Mouse (Mus musculus) cerebellum, adult 9-11 months (tissue): ENCODE data around the gene Hivep3.

ENCODE experiments used
- DNase-seq: peaks from one replicate; pipeline ENCODE4 v3.0.0; 2022

Hivep3 gene

DNA sequence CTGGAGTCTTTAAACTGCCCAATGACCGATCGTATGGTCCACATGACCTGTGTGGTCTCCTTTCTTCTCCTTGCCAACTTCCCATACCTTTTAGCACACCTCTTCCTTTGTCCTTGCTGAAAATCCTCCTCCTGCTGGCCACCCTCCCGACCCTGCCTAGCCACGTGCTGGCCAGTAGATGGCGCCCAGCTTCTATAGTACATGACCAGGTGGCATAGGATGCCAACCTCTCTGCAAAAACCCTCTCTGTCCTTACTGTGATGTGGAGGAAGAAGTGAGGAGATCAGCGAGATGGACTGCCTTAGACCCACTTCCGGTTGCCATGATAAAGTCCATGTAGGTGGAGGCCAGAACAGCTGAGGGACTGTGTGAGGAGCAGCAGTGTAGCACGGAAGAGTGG lies 386.7 kb downstream of the Hivep3 start:
- peak; percentile 77 for DNase-seq

- no peak for DNase-seq
Observed at GRCm38 (mm10) chr4:120124656-120125055, 391.1 kb downstream of the Hivep3 start.

DNA sequence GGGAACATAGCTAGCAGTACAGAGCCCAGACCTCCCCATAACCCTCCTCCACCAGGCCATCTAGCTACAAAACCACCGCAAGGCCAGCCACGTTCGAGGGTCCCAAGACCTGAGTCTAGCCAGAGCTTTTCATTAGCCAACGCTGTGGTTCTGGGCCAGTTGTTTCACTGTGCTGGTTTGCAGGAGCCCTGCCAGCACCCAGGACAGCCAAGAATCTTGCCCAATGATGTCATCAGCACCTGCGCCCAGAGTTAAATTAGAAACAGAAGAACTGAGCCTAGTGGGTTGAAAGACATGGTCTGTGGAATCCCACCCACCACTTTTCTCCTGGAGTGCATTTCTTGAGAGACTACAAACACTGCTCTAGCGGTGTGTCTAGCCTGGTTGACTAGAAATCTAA lies 392.5 kb downstream of the Hivep3 start:
- DNase-seq: no peak

GRCm38 (mm10) chr4:120127333-120127732 lies 393.7 kb downstream of the Hivep3 start:
- no peak for DNase-seq

- no peak for DNase-seq
Observed at GRCm38 (mm10) chr4:120128033-120128432, 394.4 kb downstream of the Hivep3 start.

DNA sequence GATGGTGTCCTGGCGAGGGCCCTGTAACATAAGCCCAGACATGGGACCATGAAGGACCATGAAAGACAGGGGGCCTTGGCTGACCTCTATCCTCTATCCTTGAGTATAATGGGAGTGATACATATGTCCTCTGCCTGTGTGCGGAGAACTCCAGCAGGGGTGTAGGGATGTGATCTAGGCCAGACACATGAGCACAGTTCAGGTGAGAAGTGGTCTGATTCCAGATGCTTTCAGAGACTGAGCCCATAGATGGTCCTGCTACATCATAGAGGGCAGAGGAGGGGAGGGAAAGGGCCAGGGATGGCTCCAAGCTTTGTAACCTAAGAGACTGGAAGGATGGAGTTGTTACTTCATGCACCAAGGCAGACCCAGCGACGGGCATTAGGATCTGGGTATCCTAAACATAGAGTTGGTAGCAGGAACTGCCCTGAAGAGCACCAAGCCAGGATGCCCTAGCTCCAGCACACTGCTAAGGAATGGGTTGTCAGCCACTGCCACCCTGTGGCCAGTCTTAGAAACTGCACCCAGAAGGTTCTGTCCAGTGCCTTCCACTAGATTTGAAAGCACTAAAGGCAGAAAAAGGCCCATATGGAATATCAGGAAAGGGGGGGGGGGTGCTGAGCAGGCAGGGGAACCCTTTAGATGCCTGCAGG lies 395.8 kb downstream of the Hivep3 start:
- DNase-seq: peak; percentile 63

GRCm38 (mm10) chr4:120130926-120131325 lies 397.3 kb downstream of the Hivep3 start:
- DNase-seq: no peak

GRCm38 (mm10) chr4:120131441-120132220 lies 398.0 kb downstream of the Hivep3 start:
- DNase-seq: peak; percentile 70

DNA sequence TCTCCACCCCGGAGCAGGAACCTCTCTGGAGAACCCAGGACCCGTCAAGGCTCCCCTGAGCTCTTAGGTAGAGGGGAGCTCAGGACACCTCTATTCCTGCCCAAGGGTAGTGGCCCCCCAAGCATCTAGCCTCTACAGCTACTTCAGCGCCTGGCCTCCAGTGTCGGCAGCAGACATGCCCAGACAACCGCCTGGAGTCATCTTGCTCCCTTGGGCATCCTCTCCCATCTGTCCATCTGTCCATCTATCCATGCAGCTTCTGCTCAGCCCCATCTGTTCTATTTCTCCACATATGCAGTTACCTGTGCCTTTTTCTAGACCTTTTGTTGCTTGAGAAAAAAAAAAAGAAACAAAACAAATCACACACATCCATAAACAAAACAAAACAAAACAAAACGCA lies 400.6 kb downstream of the Hivep3 start:
- DNase-seq: no peak

DNA sequence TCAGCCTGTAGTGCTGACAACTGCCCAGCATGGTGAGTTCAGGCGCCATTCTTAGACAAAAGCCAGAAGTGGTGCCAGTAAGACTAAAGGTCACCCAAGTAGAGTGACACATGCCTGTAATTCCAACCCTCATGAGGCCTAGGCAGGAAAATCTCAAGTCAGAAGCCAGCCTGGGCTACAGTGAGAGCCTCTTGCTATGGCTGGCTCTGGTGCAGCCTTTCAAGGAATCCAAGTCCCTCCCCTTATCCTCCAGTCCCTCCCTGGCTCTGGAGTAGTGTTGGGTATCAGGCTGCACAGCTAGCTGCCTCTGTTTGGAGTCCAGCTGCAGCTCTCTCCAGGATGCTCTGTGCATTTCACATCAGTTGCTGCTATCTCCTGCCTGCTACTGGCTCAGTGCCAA lies 408.2 kb downstream of the Hivep3 start:
- no peak for DNase-seq

- no peak for DNase-seq
Observed at GRCm38 (mm10) chr4:120142905-120143304, 409.3 kb downstream of the Hivep3 start.

- peak; percentile 85 for DNase-seq
Observed at GRCm38 (mm10) chr4:120144343-120144742, 410.8 kb downstream of the Hivep3 start.

DNA sequence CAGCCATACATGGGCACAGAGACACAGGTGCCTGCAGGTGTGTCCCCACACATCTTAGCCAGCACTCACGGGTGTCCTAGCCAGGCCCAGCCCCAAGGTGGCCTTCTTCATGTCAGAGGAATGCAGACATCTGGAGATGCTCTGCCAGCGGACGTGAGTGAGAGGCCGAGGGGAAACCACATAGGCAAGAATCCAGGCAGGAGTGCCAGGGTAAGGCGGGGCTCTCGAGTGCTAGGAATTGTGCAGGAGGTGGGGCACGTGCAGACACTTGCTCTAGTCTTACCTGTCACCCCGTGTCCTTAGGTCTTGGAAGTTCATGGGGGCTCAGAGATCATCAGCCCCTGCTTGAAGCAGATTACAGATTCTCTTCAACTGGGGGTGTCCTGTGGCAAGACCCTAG lies 412.3 kb downstream of the Hivep3 start:
- no peak for DNase-seq

DNA sequence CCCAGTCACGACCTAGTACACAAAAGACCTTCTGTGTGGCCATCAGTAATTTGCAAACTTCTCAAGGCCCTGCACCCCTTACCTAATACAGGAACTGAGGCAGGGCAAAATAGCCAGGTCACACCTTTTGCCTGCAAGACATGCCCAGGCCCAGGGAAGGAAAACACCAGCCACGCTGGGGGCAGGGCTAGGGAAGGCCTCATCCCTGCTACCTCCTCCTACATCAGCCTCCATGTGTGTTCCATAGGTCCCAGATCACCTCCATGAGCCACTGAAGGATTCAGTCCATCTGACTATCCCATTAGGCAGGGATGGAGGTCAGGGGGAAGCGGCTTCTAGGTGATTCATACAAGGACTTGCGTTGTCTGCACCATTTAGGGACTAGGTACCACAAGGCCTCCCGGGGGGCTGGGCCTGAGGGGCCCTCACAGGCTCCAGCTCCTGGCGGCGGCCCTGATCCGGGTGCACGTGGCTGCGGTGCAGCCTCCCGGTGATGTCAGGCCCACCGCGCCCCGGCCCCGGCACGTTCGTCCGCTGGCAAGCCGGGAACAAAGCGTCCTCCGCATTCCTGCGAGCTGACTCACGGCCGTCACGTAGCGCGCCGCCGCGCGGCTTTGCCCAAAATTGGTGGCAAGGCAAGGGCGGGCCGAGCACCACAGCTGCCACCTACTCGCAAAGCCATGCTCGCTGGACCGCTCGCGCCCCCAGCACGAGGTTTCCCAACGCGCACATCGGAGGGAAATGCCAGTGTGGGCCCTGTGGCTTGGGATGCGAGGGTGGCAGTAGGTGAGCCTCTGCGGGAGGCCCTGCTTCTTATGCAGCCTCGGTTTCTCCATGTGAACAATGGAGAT lies 414.9 kb downstream of the Hivep3 start:
- no peak for DNase-seq

DNA sequence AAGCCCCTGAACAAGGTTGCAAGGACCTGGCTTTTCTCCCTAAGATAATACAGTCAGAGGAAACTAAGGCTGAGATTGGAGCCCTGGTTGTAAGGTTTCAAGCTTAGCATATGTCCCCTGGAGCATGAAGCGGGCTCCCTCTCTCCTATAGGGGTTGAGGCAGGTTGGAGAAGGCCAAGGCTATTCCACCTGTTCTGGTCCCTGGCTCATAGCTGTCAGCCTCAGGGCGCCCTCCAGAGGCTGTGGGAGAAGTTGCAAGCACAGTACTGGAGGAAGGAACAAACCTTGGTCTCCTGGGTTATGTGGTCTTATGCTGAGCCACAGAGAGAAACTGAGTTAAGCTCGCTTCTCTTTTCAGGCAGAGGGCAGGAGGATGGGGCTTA lies 415.5 kb downstream of the Hivep3 start:
- no peak for DNase-seq

DNA sequence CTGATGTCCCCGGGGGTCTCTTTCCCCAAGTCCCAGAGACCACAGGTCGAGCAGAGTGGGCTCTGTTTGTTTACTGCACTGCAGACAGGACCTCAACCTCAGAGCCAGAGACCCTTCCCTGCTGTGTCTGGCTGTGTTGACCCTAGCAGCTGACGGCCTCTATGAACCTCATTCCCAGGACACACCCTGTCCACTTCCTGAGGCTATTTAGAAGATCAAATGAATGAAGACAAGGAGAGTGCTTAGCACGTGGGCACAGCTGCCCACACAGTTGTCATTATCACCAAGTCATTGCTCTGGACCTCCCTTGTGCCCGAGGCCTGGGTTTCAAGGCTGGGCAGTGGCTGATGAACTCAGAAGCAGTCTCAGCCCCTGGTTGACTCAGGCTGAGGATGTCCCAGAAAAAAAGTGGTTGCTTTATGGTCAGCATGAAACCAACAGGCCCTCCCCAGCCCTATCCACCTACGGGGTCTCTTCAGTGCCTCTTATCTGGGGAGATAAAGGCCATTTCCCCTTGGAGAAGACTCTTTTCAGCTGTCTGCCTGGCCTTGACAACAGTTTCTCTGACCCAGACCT lies 416.8 kb downstream of the Hivep3 start:
- no peak for DNase-seq

DNA sequence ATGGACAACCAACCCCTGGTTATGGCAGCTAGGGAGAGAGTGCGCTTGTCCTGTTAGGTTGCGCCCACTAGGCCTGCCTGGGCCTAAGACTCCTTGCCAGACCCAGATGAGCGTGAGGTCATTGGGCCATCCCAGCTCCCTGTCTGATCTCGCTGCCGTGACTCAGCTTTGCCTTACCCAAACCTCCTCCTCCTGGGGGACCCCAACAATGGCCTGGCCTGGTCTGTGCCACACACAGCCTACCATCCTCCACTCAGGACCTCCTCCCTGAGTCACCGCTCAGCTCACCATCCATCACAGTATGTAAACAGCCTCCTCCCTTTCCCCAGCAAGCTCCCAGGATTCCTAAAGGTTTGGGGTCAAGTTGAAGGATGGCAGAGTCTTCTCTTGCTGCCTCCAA lies 418.3 kb downstream of the Hivep3 start:
- DNase-seq: no peak

DNA sequence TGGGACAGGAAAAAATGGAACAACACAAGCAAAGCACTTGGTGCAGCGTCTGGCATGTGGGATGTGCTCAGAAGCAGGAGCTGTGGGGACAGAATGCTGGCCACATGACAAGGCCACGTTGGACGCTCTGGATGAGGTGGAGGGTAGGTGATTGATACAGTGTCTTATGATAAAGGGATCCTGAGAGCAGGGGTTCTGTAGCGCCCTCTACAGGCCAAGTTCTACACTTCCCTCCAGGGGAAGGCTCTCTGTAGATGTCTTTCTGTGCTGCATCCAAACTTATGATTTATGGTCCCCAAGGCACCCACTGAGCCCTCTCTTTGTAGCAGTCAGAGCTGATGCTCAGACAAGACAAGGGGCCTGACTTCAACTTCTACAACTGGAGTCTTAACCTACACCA lies 419.1 kb downstream of the Hivep3 start:
- DNase-seq: no peak

DNA sequence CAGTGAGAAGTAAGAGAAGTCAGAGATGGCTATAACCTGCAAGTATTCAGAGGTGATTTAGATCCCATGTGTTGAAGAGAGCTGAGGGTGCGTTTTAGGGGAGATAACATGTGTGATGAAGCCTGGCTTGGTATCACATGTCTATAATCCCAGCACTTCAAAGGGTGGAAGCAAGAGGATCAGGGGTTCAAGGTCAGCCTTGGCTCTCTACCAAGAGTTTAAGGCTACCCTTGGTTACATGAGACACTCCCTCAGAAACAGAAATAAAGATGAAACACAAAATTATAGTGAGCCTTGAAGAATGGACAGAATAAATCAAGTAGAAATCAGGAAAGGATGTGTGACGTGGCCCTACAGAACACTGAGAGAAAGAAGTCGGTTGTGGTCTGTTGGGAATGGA lies 420.2 kb downstream of the Hivep3 start:
- no peak for DNase-seq

- no peak for DNase-seq
Observed at GRCm38 (mm10) chr4:120158714-120159310, 425.2 kb downstream of the Hivep3 start.

DNA sequence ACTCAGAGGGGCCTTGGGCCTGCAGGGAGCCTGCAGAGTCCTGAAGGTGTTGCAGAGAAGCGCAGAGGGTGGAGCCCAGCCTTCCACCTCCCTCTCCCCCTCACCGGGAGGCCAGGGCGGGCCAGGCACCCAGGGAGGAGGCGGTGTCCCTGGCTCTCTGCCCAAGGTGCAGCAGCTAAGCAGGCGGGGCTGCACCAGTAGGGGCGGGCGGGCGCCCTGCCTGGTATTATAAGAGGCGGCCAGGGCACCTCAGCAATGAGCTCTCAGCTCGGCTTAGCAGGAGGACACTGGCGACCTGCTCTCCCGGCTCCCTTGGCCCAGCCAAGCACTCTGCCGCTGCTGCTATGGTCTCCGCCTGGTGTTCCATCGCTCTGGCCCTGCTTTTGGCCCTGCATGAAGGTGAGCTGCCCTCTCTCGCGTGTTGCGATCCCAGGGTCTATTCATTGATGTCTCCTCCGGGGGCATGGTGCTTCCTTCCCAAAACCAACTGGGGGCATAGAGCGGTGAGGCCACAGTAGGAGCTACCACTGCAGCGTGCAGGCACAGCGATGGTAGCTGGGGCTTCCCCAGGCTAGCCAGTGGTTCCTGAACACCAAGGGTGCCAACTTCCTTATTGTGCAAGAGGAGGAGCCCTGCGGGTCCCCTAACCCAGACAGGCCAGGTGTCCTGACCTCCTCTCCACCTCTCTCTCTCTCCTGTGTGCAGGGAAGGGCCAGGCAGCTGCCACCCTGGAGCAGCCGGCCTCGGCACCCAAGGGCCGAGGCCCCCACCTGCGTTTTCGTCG lies 427.8 kb downstream of the Hivep3 start, which contains the start of gene Edn2:
TSS of gene Edn2 (plus strand) at position 41 of the 784 bp plus-strand sequence.
- no peak for DNase-seq

DNA sequence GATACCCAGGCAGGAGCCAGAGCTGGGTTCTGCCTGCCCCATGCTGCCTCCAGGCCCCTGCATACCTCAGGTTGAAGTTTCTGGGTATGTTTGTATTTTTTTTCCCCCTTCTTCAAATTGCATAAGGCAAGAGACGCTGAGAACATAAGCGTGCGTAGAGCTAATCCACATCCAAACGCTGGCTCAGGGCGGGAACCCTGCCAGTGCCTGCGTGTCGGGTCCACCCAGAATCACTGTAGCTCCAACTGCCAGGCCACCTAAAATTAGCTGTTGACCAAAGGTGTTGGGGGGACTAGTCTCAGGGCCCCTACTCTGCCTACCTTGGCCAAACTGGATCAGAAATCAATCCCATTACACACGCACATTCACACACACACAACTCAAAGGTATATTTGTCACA lies 429.0 kb downstream of the Hivep3 start:
- DNase-seq: no peak
